19 mouse cellular contexts compared by ENCODE assay signal in genomic region chr13:69190661-69191060, GRCm38 (mm10).
"Had no signal": no experiment of that assay in that cellular context is flagged by ENCODE, and none has a peak within 500 bp of the region (broad histone marks: within the 10 kb centered on the region; RNA-seq: fewer than 3 reads in every experiment).

No protein-coding gene starts in this region.

- ATAC-seq: liver, embryonic 12.5 days; midbrain, embryonic 13.5 days; midbrain, embryonic 16.5 days had no signal

- DNase-seq: lung, adult 2 months; lung, postnatal 14 days; lung, postnatal 4 days; retina, postnatal 1 day; right cerebral cortex, adult 18-20 months; right cerebral cortex, postnatal 25 days; right cerebral cortex, postnatal 4 days; spleen, adult 18-20 months; thymus, adult 18-20 months; thymus, postnatal 14 days; thymus, postnatal 36 days had no signal

- H3K27ac ChIP-seq: liver, embryonic 12.5 days; liver, embryonic 14.5 days; midbrain, embryonic 10.5 days; midbrain, embryonic 13.5 days; neural tube, embryonic 13.5 days; neural tube, embryonic 15.5 days had no signal

- H3K36me3 ChIP-seq: liver, embryonic 12.5 days; midbrain, embryonic 10.5 days; midbrain, embryonic 13.5 days; neural tube, embryonic 13.5 days; neural tube, embryonic 15.5 days had no signal

- H3K9me3 ChIP-seq: liver, embryonic 12.5 days; midbrain, embryonic 10.5 days; midbrain, embryonic 13.5 days; neural tube, embryonic 13.5 days; neural tube, embryonic 15.5 days had no signal

- H3K27me3 ChIP-seq: liver, embryonic 12.5 days; midbrain, embryonic 13.5 days; neural tube, embryonic 13.5 days; neural tube, embryonic 15.5 days had no signal

- H3K4me3 ChIP-seq: liver, embryonic 12.5 days; midbrain, embryonic 10.5 days; midbrain, embryonic 13.5 days; myocyte; neural tube, embryonic 13.5 days; neural tube, embryonic 15.5 days had no signal

- H3K4me1 ChIP-seq: liver, embryonic 12.5 days; midbrain, embryonic 10.5 days; midbrain, embryonic 13.5 days; neural tube, embryonic 13.5 days; neural tube, embryonic 15.5 days had no signal

- H3K4me2 ChIP-seq: liver, embryonic 12.5 days; midbrain, embryonic 13.5 days; neural tube, embryonic 13.5 days; neural tube, embryonic 15.5 days had no signal

- H3K9ac ChIP-seq: liver, embryonic 12.5 days; liver, embryonic 14.5 days; midbrain, embryonic 13.5 days; neural tube, embryonic 13.5 days; neural tube, embryonic 15.5 days had no signal
